Mouse (Mus musculus) c-Kit-positive CD71-positive TER-119-negative erythroid progenitor cells, embryonic 14.5 days (primary cell): ENCODE data around the gene Adgrv1.
"Not testable (repeated sequence)": the region's sequence is repeated elsewhere in the genome, so short reads cannot be mapped to it uniquely, and the experiment has no call there.

ENCODE experiments used
- DNase-seq: peaks from one replicate; pipeline ENCODE4 v3.0.0-alpha.2; 2013; ENCODE audit warnings: low read depth

Adgrv1 gene

DNA sequence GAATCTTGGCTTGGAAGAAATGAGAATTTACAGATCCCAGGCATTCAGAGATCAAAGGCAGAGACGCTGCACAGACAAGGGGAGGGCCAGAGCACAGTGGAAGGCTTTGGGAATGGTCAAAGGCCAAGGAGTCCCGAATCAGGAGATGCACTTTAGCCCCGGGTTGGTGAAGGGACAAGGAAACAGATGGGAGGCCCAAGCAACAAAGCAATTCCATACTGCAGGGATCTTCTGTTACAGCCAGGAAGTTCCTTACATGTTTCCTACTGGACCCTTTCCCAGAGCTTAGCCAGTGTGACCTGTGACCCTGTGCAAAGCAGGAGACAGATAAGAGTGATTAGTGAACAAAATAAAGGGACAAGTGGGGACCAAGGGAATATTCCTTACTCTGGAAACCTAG is 300.9 kb downstream of the Adgrv1 start:
- no peak for DNase-seq

GRCm38 (mm10) chr13:81329762-81330161 is 303.2 kb downstream of the Adgrv1 start:
- DNase-seq = no peak

- no peak for DNase-seq
Measured at GRCm38 (mm10) chr13:81328181-81328580, 304.8 kb downstream of the Adgrv1 start.

- no peak for DNase-seq
Measured at GRCm38 (mm10) chr13:81325606-81326215, 307.2 kb downstream of the Adgrv1 start.

- DNase-seq = no peak
Measured at GRCm38 (mm10) chr13:81323546-81324316, 309.2 kb downstream of the Adgrv1 start.

- no peak for DNase-seq
Measured at GRCm38 (mm10) chr13:81316581-81316980, 316.4 kb downstream of the Adgrv1 start.

DNA sequence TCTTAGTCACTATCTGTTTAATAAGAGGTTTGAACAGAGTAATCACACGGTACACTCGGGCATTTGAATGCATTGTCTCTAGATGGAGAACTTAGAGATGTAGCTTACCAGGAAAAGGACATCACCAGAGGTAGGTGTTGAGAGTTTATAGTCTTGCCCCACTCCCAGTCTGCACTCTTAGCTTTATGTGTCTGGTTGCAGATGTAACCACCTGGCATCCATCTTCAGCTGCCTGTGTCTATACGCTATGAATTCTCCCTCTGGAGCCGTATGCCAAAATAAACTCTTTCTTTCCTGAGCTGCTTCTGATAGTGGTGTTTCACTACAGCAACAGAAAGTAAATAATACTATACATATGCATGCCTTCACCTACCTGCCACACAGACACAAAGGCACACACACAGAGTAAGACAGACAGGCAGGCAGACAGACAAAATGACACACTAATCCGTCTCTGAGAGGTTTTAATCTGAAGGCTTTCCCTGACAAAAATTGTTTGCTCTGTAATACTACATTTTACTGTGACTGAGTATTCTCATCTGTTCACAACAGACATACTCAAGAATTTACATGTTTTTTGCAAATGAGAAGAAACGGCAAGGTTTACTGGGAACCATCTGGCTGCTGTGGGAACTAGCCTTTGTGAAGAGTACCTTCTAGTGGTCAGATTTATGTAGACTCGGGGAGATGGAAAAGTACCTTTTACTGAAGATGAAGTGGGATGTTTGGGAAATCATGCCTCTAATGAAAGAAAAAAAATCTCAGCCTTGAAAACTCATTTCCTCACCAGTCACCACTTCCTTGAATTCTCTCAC is 318.4 kb downstream of the Adgrv1 start:
- DNase-seq = no peak

GRCm38 (mm10) chr13:81312148-81312547 is 320.8 kb downstream of the Adgrv1 start:
- no peak for DNase-seq

DNA sequence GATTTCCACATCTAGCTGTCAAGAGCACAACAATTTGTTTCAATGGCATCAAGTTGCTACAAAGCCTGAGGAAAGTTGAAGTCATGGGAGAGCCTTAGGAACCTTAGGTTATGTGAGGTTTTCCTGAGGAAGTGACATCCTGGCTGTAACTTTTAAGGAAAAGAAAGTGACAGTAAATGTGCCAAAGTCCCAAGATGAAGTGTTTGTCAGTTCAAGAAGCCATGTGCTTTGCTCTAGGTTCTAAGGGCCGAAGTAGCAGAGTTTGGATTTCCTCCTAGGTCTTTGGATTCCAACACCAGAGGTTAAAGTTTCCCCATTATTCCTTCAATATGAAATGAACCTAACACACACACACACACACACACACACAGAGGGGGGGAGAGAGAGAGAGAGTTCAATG is 332.1 kb downstream of the Adgrv1 start:
- no peak for DNase-seq

GRCm38 (mm10) chr13:81294106-81294505 is 338.8 kb downstream of the Adgrv1 start:
- DNase-seq = no peak

DNA sequence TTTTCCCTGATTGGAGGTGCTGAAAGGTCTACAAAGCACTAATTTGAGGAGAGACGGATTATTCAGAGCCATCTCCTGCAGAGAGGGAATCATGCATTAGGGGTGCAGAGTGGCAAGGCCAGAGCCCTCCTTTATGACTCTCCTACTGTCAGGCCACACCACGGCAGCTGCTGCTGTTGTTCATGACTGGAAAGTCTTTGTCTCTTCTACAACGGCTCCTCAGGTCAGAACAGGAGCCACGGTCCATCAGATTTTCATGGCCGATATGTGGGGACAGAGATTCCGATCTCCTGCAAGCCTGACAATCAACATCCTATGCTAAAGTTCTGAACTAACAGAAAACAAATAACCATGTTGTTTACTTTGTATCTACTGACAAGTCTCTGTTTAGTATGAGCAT is 350.8 kb downstream of the Adgrv1 start:
- DNase-seq = no peak

GRCm38 (mm10) chr13:81280650-81281229 is 352.2 kb downstream of the Adgrv1 start:
- no peak for DNase-seq

DNA sequence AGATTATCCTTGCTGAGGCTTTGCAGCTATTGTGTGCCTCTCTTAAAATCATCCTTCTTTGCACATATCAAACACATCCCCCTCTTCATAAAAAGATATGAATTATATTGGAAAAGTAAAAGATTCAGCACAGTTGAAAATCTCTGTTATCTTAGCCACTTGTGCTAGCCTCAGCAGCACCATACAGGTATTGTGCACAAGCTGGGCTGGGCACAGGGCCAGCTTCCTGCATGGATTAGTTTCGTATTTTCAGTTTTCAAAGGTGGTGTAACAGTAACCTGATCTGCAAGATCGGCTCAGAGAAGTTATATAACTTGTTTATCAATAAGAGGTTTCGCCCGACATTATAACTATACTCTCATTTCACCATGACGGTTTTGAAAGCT is 353.6 kb downstream of the Adgrv1 start:
- no peak for DNase-seq

DNA sequence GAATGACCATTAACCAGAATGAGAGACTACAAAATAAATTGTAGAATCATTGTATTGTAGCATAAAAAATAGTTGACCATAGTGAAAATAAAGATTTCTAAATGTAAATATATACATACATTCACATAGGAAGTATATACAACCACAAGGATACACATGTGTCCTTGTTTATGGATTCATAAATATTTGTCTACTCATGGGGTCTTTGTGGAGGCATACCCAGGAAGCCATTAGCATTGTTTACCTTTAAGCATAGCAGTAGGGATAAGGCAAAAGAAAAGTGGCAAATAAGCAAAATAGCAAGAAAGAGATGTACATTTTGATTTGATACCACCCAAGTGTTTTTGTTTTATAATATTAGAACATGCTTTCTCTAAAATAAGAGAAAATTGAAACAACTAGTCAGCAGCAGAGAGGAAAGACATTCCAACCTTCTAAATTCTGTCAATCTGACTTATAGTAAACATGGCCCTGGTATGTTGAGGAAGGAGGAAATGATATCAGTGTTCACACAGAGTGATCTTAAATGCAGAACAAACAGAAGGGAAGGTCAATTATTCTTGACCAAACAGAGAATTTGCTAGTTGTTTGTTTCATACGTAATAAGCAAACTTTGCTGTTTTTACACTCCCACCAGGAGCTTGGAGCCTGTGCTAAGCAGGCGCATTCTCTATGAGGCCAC is 354.1 kb downstream of the Adgrv1 start:
- DNase-seq = no peak

- no peak for DNase-seq
Measured at GRCm38 (mm10) chr13:81273837-81274236, 359.1 kb downstream of the Adgrv1 start.

DNA sequence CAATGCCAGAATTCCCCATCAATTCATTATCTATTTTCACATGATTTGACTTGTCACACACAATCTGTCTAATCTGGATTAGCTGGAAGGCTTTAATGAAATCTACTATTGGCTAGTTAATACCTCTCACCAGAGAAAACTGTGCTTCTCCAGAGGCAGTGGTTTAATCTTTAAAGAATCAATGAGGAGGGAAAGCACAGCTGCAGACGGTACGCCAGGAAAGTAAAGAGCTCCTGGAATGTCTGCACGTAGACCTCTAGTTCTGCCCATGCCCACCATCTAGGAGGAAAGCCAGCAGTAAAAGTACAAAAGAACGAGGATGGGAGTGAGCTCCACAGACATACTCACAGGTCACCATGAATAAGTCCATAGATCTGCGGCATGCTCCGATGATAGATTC is 362.6 kb downstream of the Adgrv1 start:
- no peak for DNase-seq

DNA sequence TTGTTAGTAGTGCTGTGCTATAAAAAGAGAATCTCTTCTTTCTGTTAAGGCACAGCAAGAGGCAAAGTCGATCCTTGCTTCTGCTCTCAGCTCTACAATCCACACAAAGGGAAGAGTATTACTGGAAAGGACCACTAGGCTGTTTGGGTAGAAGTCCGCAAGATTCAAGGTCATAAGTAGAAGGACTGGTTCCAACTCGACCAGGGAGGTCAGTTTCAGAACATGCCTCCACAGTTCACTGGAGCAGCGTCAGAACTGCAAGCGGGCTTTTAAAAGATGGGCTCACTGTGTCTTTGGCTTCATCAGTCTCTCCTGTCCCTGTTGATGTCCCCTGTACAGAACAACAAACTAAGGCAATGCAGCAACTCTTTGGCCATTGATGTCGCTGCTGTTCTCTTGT is 363.9 kb downstream of the Adgrv1 start:
- DNase-seq = no peak

GRCm38 (mm10) chr13:81267489-81267888 is 365.5 kb downstream of the Adgrv1 start:
- not testable (repeated sequence) for DNase-seq

GRCm38 (mm10) chr13:81264465-81264864 is 368.5 kb downstream of the Adgrv1 start:
- DNase-seq = no peak

- no peak for DNase-seq
Measured at GRCm38 (mm10) chr13:81241181-81241580, 391.8 kb downstream of the Adgrv1 start.

GRCm38 (mm10) chr13:81239836-81240235 is 393.1 kb downstream of the Adgrv1 start:
- DNase-seq = no peak

GRCm38 (mm10) chr13:81239427-81239826 is 393.5 kb downstream of the Adgrv1 start:
- DNase-seq = no peak
